Mouse (Mus musculus) macrophage (primary cell): ENCODE measurements around the gene Rnase4. TPM values are rescaled to one million over a fixed set of nuclear protein-coding genes. Genes with fewer than 3 reads are reported as not detected.

Experiments used
- H3K27ac ChIP-seq: fragments of 350-480 bp; formaldehyde crosslinking; 2 replicates; pipeline ENCODE4 v1.9.0; 2021
- H3K36me3 ChIP-seq: fragments of 350-480 bp; formaldehyde crosslinking; 2 replicates; pipeline ENCODE4 v1.9.0; 2021; ENCODE audit errors: inconsistent target
- H3K4me3 ChIP-seq: fragments of 350-480 bp; formaldehyde crosslinking; 2 replicates; pipeline ENCODE4 v1.9.0; 2021; ENCODE audit errors: inconsistent target
- H3K79me2 ChIP-seq: fragments of 350-480 bp; formaldehyde crosslinking; 2 replicates; pipeline ENCODE4 v1.9.0; 2021; ENCODE audit errors: inconsistent target
- WGBS: methylation state at CpG from one replicate; pipeline ENCODE4 v1.1.7; 2026; ENCODE audit warnings: inconsistent platforms; ENCODE audit not compliant: missing documents; 5-methylcytosine and 5-hydroxymethylcytosine counted together
- polyA plus RNA-seq: library from polyadenylated mRNA; stranded (reverse); fragments of 250-400 nt; gene quantifications from 3 replicates; pipeline ENCODE4 v1.2.4, GENCODE M21; 2018; ENCODE audit warnings: inconsistent platforms

Gene Rnase4
- polyA plus RNA-seq, 1 experiment from 2014 or later = 71.8 TPM

DNA sequence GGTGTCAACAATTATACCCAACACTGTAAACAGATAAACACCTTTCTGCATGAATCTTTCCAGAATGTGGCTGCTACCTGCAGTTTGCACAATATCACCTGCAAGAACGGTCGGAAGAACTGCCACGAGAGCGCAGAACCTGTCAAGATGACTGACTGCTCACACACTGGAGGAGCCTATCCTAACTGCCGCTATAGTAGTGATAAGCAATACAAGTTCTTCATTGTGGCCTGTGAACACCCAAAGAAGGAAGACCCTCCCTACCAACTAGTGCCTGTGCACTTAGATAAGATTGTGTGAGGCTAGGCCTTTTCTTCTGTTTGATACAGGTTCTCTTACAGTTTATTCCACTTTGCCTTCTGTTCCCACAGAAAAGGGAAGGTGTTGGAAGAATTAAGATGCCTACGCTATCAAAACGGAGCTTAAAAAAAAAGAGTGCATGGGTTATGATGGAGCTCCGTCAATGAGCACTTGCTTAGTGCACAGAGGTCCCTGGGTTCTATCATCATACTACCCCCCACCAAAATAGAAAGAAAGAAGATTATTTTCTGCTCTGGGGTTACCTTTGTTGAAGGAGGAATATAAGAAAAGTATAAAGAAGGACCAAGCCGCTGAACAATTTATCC lies 39.6 kb downstream of the Rnase4 start:
- Histone ChIP-seq H3K36me3 (no peaks in the 10 kb centered on the region), H3K79me2 (no peaks in the 10 kb centered on the region), H3K4me3 (no peak overlapping the region), H3K27ac (0 out of 2 replicates have a peak overlapping the region, but pooled peaks have one; percentile 80)
- WGBS = 62% methylated on average over 9 of the region's 9 CpGs

DNA sequence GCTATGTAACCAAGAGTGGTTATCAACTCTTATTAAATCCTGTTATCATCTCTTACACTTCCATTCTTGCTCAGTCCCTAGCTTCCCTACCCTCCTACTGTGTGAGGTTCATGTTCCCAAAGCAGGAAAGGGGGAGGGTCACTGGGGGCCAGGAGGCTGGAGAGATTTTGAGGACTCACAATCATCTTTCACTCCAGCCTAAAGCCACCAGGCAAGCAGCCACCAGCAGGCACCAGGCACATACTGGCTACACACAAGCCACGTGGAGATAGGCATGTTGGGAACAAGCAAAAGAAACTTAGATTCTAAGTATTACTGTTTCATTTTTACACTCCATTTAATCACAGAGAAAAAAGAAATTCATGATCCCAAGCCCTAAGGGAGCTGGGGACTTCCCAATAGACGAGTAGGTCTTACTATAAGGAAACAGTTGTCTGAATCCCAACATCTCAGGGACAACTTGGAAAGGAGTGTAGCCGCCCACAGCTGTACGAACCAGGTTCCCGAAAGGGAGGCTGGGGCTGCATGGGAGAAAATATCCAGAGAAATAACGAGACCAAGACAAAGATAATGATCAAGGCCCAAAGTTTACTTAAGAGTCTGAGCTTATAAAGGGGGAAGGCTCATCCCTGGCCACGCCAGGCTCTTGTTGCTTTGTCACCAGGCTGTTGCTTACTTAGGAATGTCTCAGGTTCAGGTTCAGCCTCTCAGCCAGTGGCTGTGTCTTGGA lies 40.4 kb downstream of the Rnase4 start:
- H3K36me3 ChIP-seq = no peaks in the 10 kb centered on the region
- 90% methylated on average over 7 of the region's 7 CpGs for WGBS
- H3K79me2 ChIP-seq = no peaks in the 10 kb centered on the region
- no peak overlapping the region for H3K27ac ChIP-seq
- no peak overlapping the region for H3K4me3 ChIP-seq

DNA sequence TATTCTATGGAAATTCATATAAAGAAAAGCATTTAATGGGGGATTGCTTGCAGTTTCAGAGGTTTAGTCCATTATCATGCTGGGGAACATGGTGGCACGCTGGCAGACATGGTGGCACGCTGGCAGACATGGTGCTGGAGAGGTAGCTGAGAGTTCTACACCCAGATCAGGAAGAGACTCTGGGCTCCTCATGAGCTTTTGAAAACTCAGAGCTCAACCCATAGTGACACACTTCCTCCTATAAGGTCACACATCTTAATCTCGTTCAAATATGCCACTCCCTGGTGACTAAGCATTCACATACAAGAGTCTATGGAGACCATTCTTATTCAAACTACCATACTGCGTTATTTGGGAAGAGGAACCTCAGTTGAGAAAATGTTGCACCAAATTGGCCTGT lies 41.5 kb downstream of the Rnase4 start:
- Histone ChIP-seq H3K27ac (no peak overlapping the region), H3K36me3 (no peaks in the 10 kb centered on the region), H3K79me2 (no peaks in the 10 kb centered on the region), H3K4me3 (no peak overlapping the region)
- WGBS = 48% methylated on average over 4 of the region's 4 CpGs

DNA sequence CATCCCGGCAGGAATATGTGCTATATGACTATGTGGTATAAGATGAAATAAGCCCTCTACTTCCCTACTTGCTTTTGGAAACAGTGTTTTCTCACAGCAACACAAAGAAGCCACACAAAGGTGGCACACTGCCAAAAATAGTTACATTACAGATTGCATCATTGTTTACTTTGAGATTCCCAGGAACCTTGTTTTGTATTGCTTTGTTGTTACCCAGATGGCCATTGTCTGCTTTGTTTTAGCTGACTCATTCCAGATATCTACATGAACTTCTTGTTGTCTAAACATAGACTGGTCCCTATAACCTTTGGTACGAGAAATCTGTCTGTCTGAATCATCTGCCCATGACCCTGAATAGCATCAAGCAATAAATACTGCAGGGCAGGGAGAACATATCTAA lies 49.5 kb downstream of the Rnase4 start:
- Histone ChIP-seq H3K36me3 (no peaks in the 10 kb centered on the region), H3K79me2 (no peaks in the 10 kb centered on the region), H3K27ac (no peak overlapping the region), H3K4me3 (no peak overlapping the region)
- 76% methylated on average over 2 of the region's 2 CpGs for WGBS

DNA sequence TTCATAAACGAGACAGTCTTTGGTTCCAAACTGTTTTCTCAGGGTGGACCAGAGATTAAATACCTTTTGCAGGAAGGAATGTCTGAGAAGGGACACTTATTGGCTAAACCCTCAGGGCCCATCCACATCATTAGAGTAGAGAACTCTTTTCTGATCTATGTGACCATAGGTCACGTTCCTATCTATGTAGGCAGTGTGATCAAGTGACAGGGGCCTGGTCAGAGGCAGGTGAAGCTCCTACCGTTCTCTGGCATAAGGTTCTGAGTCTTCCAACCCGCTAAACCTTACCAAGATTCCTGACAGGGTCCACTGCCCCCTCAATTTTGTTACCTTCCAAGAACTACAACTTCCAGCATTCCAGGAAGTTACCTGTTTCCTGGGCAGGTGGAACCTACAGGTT lies 51.2 kb downstream of the Rnase4 start:
- no peak overlapping the region for H3K27ac ChIP-seq
- no peaks in the 10 kb centered on the region for H3K36me3 ChIP-seq
- H3K4me3 ChIP-seq = no peak overlapping the region
- no peaks in the 10 kb centered on the region for H3K79me2 ChIP-seq
- WGBS = 98% methylated on average over 4 of the region's 4 CpGs

DNA sequence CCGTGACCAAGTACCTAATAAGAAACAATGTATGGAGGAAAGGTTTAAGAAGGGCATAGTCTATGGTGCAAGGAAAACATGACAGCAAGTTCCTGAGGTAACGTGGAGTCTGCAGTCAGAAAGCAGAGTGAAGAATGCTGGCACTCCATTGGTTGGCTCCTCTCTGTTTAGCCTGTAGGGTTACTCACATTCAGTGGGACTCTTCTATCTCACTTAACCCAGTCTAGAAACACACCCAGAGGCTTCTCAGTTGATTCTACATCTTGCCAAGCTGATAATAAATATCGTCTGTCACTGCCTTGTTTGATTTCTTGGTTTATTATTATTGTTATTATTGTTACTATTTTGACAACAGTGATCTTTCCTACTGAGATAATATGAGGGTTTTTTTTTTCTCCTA lies 51.7 kb downstream of the Rnase4 start:
- WGBS = 92% methylated on average over 3 of the region's 3 CpGs
- no peak overlapping the region for H3K4me3 ChIP-seq
- H3K27ac ChIP-seq = no peak overlapping the region
- no peaks in the 10 kb centered on the region for H3K79me2 ChIP-seq
- H3K36me3 ChIP-seq = no peaks in the 10 kb centered on the region

DNA sequence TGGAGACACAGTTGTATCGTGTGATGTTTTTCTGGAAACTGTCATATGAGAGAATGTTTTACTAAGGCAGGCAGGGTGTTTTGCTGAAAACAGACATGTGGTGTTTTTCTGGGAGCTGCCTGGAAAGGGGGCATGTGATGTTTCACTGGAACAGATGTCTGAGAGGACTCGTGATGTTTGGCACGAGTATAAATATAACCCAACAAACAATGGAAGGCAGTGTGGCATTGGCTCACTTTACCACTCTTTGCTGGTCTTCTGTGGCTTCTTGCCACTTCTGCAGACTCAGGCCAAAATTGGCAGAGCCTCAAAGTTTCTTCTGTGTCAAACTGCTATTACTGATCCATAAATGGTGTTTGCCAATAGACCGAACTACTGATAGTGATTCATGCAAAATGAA lies 52.4 kb downstream of the Rnase4 start:
- H3K27ac ChIP-seq = no peak overlapping the region
- no peak overlapping the region for H3K4me3 ChIP-seq
- no peaks in the 10 kb centered on the region for H3K36me3 ChIP-seq
- 84% methylated on average over 4 of the region's 4 CpGs for WGBS
- H3K79me2 ChIP-seq = no peaks in the 10 kb centered on the region

DNA sequence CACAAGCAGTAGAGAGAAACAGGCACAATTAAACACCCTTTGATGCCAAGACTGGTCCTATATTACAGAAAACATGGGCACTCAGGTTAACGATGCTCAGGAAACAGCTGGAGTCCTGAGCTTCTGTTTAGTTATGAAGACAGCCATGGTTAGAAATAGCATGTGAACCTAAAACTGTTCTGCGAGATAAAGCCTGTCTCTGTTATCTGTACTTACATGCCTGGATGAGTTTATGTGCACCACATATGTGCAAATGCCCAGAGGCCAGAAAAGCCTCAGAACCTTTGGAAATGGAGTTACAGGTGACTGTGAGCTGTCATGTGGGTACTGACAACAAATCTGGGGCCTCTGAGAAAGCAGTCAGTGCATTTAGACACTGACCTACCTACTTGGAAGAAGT lies 53.1 kb downstream of the Rnase4 start:
- Histone ChIP-seq H3K79me2 (no peaks in the 10 kb centered on the region), H3K36me3 (no peaks in the 10 kb centered on the region), H3K27ac (no peak overlapping the region), H3K4me3 (no peak overlapping the region)
- 60% methylated on average over 2 of the region's 2 CpGs for WGBS

DNA sequence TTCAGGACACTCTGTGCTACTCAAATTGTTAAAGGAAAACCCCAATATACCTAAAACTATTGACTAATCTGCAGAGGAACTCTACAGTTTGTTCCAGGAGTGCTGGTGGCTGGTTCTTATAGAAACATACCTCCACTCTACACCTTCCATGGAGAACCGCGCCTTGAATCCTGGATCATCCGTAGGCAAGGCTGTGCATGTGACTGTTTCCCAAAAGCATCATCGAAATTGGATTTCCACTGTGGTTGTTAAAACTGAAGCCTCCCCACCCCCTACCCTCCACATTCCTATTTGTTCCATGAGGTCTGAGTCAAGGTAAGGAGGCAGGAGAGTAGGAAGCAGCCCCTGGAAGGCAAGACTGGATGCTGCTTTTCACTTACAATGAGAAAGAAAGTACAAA lies 53.6 kb downstream of the Rnase4 start:
- Histone ChIP-seq H3K4me3 (no peak overlapping the region), H3K27ac (no peak overlapping the region), H3K79me2 (no peaks in the 10 kb centered on the region), H3K36me3 (no peaks in the 10 kb centered on the region)
- WGBS = 100% methylated on average over 4 of the region's 4 CpGs

DNA sequence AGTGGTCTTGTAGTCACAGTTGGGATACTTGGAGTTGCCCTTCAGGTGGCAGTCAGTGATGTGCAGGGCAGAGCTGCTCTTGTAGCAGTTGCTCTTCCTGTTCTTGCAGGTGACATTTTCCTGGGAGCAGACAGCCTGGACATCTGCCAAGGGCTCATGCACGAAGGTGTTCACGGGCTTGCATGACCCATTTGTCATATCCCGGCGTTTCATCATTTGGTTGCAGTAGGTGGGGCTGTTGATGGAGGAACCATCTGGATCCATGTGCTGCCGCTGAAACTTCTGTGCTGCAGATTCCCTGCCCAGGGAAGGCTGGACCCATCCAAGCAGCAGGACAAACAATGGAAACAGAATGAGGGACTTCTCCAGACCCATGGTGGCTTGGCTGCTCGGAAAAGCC lies 54.6 kb downstream of the Rnase4 start:
- H3K4me3 ChIP-seq = no peak overlapping the region
- no peaks in the 10 kb centered on the region for H3K36me3 ChIP-seq
- no peaks in the 10 kb centered on the region for H3K79me2 ChIP-seq
- H3K27ac ChIP-seq = no peak overlapping the region
- 87% methylated on average over 6 of the region's 6 CpGs for WGBS

DNA sequence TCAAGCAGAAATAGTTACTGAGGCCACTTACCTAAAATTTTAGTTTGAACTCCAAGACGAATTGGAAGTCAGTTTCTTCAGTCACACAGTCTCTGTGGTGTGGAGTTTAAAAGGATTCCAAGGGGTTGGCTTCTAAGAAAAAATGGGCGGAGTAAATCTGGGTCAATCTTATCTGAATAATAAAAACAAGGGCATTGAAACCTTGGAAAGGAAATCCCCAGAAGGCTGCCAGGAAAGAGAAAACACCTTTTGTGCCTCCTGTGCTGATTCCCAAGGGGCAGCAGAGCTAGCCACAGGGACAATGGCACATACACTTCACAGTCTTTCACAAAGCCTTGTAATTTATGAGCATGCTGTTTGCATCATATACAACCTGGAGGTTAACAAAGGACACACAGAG lies 55.8 kb downstream of the Rnase4 start, which contains the start of gene Rnase1:
Gene Rnase1, minus strand, starts transcription at position 101 of the 400 bp plus-strand sequence.
- no peak within 1 kb of the TSS for H3K4me3 ChIP-seq
- H3K27ac ChIP-seq = no peak within 1 kb of the TSS

DNA sequence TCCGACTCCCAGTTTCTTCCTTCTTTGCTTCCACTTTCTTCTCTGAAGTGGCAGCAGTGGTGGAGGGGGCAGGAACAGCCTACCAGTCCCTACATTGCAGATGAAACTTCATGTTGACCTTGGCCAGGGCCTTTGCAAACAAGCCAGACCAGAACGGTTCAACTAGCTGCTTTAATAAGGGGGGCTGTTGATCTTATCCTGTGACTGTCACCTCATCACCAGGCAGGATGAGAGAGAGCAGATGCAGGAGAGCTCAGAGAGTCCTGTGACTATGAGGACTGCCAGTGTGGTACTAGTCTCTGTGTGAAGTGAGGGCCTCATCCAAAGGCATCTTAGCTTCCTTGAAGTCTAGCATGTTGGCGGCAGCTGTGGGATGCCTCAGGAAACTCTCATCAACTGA lies 57.1 kb downstream of the Rnase4 start:
- Histone ChIP-seq H3K27ac (no peak overlapping the region), H3K4me3 (no peak overlapping the region), H3K36me3 (no peaks in the 10 kb centered on the region), H3K79me2 (no peaks in the 10 kb centered on the region)
- WGBS = 91% methylated on average over 3 of the region's 3 CpGs

More for the DNA sequence above, 55.8 kb downstream of the Rnase4 start, which contains the start of gene Rnase1:
- 89% methylated on average over 2 of the region's 2 CpGs for WGBS
- Histone ChIP-seq H3K79me2 (no peaks in the 10 kb centered on the region), H3K36me3 (no peaks in the 10 kb centered on the region)

DNA sequence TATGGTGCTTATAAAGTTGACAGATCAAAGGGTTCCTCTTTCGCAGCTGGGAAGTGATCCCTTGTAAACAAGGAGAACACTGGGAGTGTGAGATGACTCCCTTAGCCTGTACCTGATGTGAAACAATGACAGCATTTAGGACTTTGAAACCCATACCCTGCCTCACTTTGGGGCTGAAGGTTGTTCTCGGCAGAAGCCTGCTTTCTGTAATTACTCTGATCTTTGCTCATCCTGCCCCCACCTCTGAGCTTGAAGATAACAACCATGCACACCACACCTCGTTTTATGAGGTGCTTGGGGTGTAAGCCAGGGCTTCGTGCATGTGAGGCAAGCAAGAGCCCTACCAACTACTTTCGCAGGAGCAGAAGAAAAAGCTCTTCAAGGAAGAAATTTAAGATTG lies 58.3 kb downstream of the Rnase4 start:
- Histone ChIP-seq H3K4me3 (no peak overlapping the region), H3K27ac (no peak overlapping the region), H3K79me2 (no peaks in the 10 kb centered on the region)

DNA sequence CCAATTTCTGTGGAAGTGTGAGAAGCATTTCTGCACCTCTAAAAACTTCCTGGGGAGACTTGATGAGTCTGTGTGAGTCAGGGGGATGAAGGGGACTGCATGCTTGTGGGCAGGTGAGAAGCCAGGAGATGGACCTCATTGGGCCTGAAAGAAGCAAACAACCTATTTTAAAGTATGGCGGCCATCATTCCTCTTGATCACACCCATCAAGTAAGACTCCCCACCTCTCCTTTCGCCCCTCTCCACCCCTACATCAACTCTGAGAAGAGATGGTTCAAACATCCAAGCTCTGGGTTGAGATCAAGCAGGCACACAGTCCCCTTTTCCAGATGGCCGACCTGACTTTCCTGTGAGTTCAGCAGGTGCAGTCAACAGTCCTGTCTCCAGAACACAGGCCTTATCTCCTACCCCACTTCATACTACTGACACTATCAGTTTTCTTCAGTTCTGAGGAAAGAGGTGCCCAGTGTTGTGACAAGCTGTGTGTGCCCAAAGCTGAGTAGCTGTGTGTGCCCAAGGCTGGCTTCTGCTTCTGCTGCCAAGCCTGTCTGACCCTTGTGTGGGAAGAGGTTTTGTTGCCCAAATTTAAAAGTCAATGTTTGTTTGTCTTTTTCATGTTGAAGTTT lies 59.4 kb downstream of the Rnase4 start:
- Histone ChIP-seq H3K4me3 (no peak overlapping the region), H3K36me3 (no peaks in the 10 kb centered on the region), H3K27ac (no peak overlapping the region), H3K79me2 (no peaks in the 10 kb centered on the region)
- 86% methylated on average over 3 of the region's 3 CpGs for WGBS

More for the DNA sequence above, 58.3 kb downstream of the Rnase4 start:
- WGBS = 93% methylated on average over 5 of the region's 5 CpGs
- H3K36me3 ChIP-seq = no peaks in the 10 kb centered on the region

DNA sequence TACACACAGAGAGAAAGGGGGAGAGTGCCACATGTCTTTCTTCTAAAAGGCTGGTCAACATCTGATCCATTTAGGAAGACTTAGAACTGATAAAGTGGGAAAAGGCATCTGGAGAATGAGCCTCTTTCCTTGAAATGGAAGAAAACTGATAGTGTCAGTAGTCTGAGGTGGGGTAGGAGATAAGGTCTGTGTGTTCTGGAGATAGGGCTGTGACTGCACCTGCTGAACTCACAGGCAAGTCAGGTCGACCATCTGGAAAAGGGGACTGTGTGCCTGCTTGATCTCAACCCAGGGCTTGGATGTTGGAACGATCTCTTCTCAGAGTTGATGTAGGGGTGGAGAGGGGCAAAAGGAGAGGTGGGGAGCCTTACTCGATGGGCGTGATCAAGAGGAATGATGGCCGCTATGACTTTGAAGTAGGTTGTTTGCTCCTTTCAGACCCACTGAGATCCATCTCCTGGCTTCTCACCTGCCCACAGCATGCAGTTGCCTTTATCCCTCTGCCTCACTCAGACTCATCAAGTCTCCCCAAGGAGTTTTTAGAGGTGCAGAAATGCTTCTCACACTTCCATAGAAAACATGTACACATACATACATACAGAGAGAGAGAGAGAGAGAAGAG lies 61.5 kb downstream of the Rnase4 start:
- Histone ChIP-seq H3K79me2 (no peaks in the 10 kb centered on the region), H3K4me3 (no peak overlapping the region), H3K36me3 (no peaks in the 10 kb centered on the region), H3K27ac (no peak overlapping the region)
- WGBS = 84% methylated on average over 5 of the region's 5 CpGs
